Comparison of ENCODE assay signal across 9 mouse cellular contexts in the genomic region with DNA sequence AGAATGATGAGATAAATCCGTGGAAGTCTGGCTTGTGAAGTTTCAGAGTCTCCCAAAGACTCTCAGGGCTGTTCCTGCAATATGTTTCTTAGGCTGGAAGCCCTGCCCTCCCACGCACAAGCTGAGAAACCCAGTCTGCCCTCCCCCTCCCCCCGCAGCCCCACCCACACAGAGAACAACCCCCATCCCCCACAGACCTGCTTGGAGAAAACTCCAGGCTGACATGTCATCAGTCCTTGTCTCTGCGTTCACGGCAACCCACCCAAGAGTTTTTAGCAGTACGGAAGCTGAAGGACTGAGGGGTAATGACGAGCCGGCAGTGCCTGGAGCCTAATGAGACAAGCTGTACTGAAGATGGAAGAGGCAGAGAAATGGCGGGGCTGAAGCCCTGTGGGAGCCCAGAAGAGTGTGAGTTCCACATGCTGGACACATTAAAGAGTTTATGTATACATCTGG. TPM values are rescaled to one million over a fixed set of nuclear protein-coding genes. Genes with fewer than 3 reads are reported as not detected.
DNase-seq lines count a peak whose midpoint lies in the region; ATAC-seq and TF ChIP-seq lines count a peak whose summit lies in the region.
"Had no signal": no experiment of that assay in that cellular context is flagged by ENCODE, and none has a peak within 500 bp of the region (broad histone marks: within the 10 kb centered on the region; RNA-seq: fewer than 3 reads in every experiment).

No protein-coding gene starts in this region.

- H3K4me2 ChIP-seq in heart, embryonic 13.5 days: peak overlapping the region; percentile 46
- peak overlapping the region; percentile 40 for H3K4me2 ChIP-seq in limb, embryonic 14.5 days (replicated peaks; ENCODE audit: low read depth, low read length, severe bottlenecking)
- H3K4me2 ChIP-seq: hindbrain, embryonic 15.5 days had no signal

- WGBS in heart, embryonic 13.5 days: 15% methylated on average over 9 of the region's 9 CpGs
- WGBS in limb, embryonic 14.5 days: 7% methylated on average over 9 of the region's 9 CpGs

- TF ChIP-seq POLR2A in limb, embryonic 14.5 days (IDR thresholded peaks at IDR 0.05; ENCODE audit: borderline replicate concordance, extremely low read depth, insufficient read depth, insufficient read length): no peak

- peak overlapping the region; percentile 53 for H3K9ac ChIP-seq in heart, embryonic 13.5 days
- H3K9ac ChIP-seq in limb, embryonic 14.5 days (ENCODE audit: low read depth, low read length, severe bottlenecking): 0 out of 2 replicates have a peak overlapping the region, but pooled peaks have one; percentile 34
- H3K9ac ChIP-seq: hindbrain, embryonic 15.5 days had no signal

- ATAC-seq in heart, embryonic 13.5 days (ENCODE audit: extremely low read depth, insufficient number of reproducible peaks, low FRiP score, low TSS enrichment): no peak
- ATAC-seq in limb, embryonic 14.5 days (ENCODE audit: low FRiP score, low read depth): peak; percentile 74; the same call in 1 of the 2 replicates
- no peak for ATAC-seq in inflammation-experienced regulatory T-cells, adult 6 months

- no peaks in the 10 kb centered on the region for H3K9me3 ChIP-seq in heart, embryonic 13.5 days
- H3K9me3 ChIP-seq in limb, embryonic 14.5 days (ENCODE audit: control insufficient read depth, low read length): no peaks in the 10 kb centered on the region
- H3K9me3 ChIP-seq: hindbrain, embryonic 15.5 days had no signal

- DNase-seq in layer of hippocampus, adult 18-20 months (ENCODE audit: low spot score in 2 of 2): peak; percentile 28 to 73
- DNase-seq in layer of hippocampus, adult 11-12 months (ENCODE audit: low spot score): no peak
- DNase-seq in brain, adult 2 months (ENCODE audit: low read depth, low spot score): peak; percentile 72
- DNase-seq in limb, embryonic 14.5 days (ENCODE audit: low spot score): peak; percentile 63
- peak; percentile 32 for DNase-seq in testis, postnatal 14 days (ENCODE audit: low spot score)
- no peak for DNase-seq in adrenal gland, postnatal 25 days

- H3K4me3 ChIP-seq in heart, embryonic 13.5 days: peak overlapping the region; percentile 32
- H3K4me3 ChIP-seq in limb, embryonic 14.5 days (replicated peaks; ENCODE audit: low read length): peak overlapping the region; percentile 28
- H3K4me3 ChIP-seq: hindbrain, embryonic 15.5 days had no signal

- H3K4me1 ChIP-seq in heart, embryonic 13.5 days: peaks cover 9% of the 10 kb centered on the region; the same call in 1 of the 2 replicates
- peaks cover 15% of the 10 kb centered on the region; the same call in 1 of the 2 replicates for H3K4me1 ChIP-seq in limb, embryonic 14.5 days (ENCODE audit: control insufficient read depth, insufficient read depth, low read length)
- H3K4me1 ChIP-seq: hindbrain, embryonic 15.5 days had no signal

- H3K27me3 ChIP-seq in heart, embryonic 13.5 days (replicated peaks): no peaks in the 10 kb centered on the region
- H3K27me3 ChIP-seq in limb, embryonic 14.5 days (ENCODE audit: control insufficient read depth, insufficient read depth, low read length): no peaks in the 10 kb centered on the region
- H3K27me3 ChIP-seq: hindbrain, embryonic 15.5 days had no signal

- peak overlapping the region; percentile 55 for H3K27ac ChIP-seq in heart, embryonic 13.5 days (replicated peaks)
- peak overlapping the region; percentile 71 for H3K27ac ChIP-seq in limb, embryonic 14.5 days (replicated peaks; ENCODE audit: low read depth, low read length)
- H3K27ac ChIP-seq: hindbrain, embryonic 15.5 days had no signal

- no peaks in the 10 kb centered on the region for H3K36me3 ChIP-seq in heart, embryonic 13.5 days
- H3K36me3 ChIP-seq in limb, embryonic 14.5 days (ENCODE audit: control insufficient read depth, insufficient read depth, low read length): no peaks in the 10 kb centered on the region
- H3K36me3 ChIP-seq: hindbrain, embryonic 15.5 days had no signal

RNA-seq across cellular contexts. Expression of a gene that starts 14.5 kb away (rescaled TPM):
- total RNA-seq in layer of hippocampus, adult 18-20 months (2021): 10 to 100 TPM; 25.7 to 27.2 TPM
- polyA plus RNA-seq in heart, embryonic 13.5 days (2015; fragmentation: Nextera tagmentation; extraction: Ambion mirVana): 11.3 and 16.9 TPM in 2 replicates
- 38.0 and 39.5 TPM in 2 replicates for polyA plus RNA-seq in limb, embryonic 14.5 days (2012; rRNA removed)
- 16.5 and 19.1 TPM in 2 replicates for polyA plus RNA-seq in limb, embryonic 14.5 days (2014; fragmentation: Nextera tagmentation; extraction: Ambion mirVana)
- polyA plus RNA-seq in inflammation-experienced regulatory T-cells, adult 6 months (2017; shearing (Covaris generic)): 10 to 100 TPM; 40.4 to 53.7 (median 44.6) TPM
- 15.0 and 24.8 TPM in 2 replicates for total RNA-seq in adrenal gland, postnatal 25 days (2021)

RNA-seq across cellular contexts. Expression of a gene that starts 27.5 kb away (rescaled TPM):
- total RNA-seq in layer of hippocampus, adult 18-20 months (2021): 10 to 100 TPM; 17.4 to 17.5 TPM
- polyA plus RNA-seq in heart, embryonic 13.5 days (2015; fragmentation: Nextera tagmentation; extraction: Ambion mirVana): 45.4 and 50.3 TPM in 2 replicates
- polyA plus RNA-seq in limb, embryonic 14.5 days (2012; rRNA removed): 49.3 and 107 TPM in 2 replicates
- 58.1 and 60.4 TPM in 2 replicates for polyA plus RNA-seq in limb, embryonic 14.5 days (2014; fragmentation: Nextera tagmentation; extraction: Ambion mirVana)
- polyA plus RNA-seq in inflammation-experienced regulatory T-cells, adult 6 months (2017; shearing (Covaris generic)): 10 to 100 TPM in 2 of 3 experiments, 1 to 10 TPM in 1; 7.2 to 34.3 (median 25.2) TPM
- 31.3 and 45.3 TPM in 2 replicates for total RNA-seq in adrenal gland, postnatal 25 days (2021)

RNA-seq across cellular contexts. Expression of a gene that starts 35.1 kb away (rescaled TPM):
- 100 to 1,000 TPM; 132 to 136 TPM for total RNA-seq in layer of hippocampus, adult 18-20 months (2021)
- polyA plus RNA-seq in heart, embryonic 13.5 days (2015; fragmentation: Nextera tagmentation; extraction: Ambion mirVana): 276 and 328 TPM in 2 replicates
- polyA plus RNA-seq in limb, embryonic 14.5 days (2012; rRNA removed): 173 and 221 TPM in 2 replicates
- 374 and 380 TPM in 2 replicates for polyA plus RNA-seq in limb, embryonic 14.5 days (2014; fragmentation: Nextera tagmentation; extraction: Ambion mirVana)
- polyA plus RNA-seq in inflammation-experienced regulatory T-cells, adult 6 months (2017; shearing (Covaris generic)): 100 to 1,000 TPM; 351 to 392 (median 390) TPM
- 261 and 266 TPM in 2 replicates for total RNA-seq in adrenal gland, postnatal 25 days (2021)

RNA-seq across cellular contexts. Expression of a gene that starts 47.8 kb away (rescaled TPM):
- 10 to 100 TPM; 17.0 to 17.3 TPM for total RNA-seq in layer of hippocampus, adult 18-20 months (2021)
- polyA plus RNA-seq in heart, embryonic 13.5 days (2015; fragmentation: Nextera tagmentation; extraction: Ambion mirVana): 9.1 and 9.3 TPM in 2 replicates
- polyA plus RNA-seq in limb, embryonic 14.5 days (2012; rRNA removed): 23.8 and 35.1 TPM in 2 replicates
- 13.9 and 17.1 TPM in 2 replicates for polyA plus RNA-seq in limb, embryonic 14.5 days (2014; fragmentation: Nextera tagmentation; extraction: Ambion mirVana)
- 1 to 10 TPM; 2.9 to 4.8 (median 4.4) TPM for polyA plus RNA-seq in inflammation-experienced regulatory T-cells, adult 6 months (2017; shearing (Covaris generic))
- total RNA-seq in adrenal gland, postnatal 25 days (2021): 41.3 and 44.1 TPM in 2 replicates

Comparison
In these comparisons a context has a peak if more than half of its experiments do, and no peak if none do; other contexts are left out.
1. DNase-seq: peak in layer of hippocampus, adult 18-20 months (2 of 2), brain, adult 2 months (single experiment), limb, embryonic 14.5 days (single experiment) and testis, postnatal 14 days (single experiment); none in layer of hippocampus, adult 11-12 months (single experiment) and adrenal gland, postnatal 25 days (single experiment).